Mouse (Mus musculus): ENCODE measurements around the gene Rfesd.

The Rfesd gene

GRCm38 (mm10) chr13:76017974-76018843, at the start of gene Rfesd:
Gene Rfesd, minus strand, starts transcription at chr13:76018719.
- DNase-seq (ENCODE audit: extremely low read depth, low read depth, low spot score): no peak

DNA sequence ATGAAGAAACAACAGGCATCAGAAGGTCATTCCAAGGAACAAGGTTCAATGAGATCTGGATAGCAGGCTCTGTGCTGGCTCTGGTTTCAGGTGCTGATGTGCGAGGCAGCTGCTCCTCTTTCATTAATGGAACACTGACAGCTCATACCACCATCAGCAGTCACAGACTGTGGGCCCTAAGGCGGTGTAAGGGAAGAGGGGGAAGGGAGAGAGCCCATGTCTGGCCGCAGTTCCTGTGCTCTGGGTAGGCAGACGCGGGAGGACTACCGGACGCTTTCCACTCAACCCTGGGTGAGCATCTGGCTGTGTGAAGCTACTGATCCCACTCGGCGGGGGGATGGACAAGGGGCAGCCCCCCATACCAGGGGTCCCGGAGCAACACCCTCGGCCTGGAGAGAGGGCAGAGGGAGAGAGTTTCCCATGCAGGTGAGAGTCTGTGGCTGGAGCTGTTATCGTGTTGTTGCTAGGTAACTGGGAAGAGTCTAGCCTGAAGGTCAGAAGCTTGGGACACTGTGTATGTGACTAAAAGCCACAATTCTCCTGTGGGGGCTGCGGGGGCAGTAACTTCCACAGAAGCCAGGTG, 45.9 kb upstream of the Rfesd start:
- no peak for DNase-seq (ENCODE audit: extremely low read depth, low read depth, low spot score)

GRCm38 (mm10) chr13:76063548-76063947, 45.0 kb upstream of the Rfesd start:
- no peak for DNase-seq (ENCODE audit: extremely low read depth, low read depth, low spot score)

DNA sequence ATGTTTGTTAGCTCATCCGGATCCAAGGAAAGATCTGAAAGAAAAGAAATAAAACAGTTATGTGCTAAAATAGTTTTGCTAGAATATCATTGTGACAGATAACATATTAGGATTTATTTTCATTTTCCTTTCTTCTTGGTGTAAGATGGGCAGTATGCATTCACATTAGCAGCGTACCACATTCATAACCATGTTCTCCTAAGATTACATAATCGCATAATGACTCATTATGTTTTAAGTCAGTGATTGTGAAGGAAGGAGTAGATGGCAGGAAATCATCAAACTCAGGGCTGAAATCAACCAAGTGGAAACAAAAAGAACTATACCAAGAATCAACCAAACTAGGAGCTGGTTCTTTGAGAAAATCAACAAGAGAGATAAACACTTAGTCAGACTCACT, 44.0 kb upstream of the Rfesd start:
- DNase-seq (ENCODE audit: extremely low read depth, low read depth, low spot score): no peak

- DNase-seq (ENCODE audit: extremely low read depth, low read depth, low spot score): no peak
Measured at GRCm38 (mm10) chr13:76062126-76062525, 43.6 kb upstream of the Rfesd start.

DNA sequence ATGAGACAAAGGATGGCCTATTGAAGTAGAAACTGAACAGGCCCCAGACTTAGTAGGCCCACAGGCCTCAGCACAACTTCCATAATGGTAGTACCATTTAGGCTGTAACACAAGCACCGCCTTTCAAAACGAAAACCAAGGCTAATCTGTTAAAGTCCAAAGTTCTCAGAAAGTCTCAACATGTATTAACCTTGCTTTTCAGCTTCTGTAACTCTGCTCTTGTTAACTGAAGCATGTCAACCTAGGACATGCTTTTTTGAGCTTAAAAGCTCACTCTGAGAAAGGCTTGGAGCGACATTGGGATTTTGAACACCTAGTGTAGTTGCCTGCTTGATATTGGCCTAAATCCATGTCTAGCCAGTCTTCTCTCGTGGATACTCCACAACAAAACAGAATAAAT, 41.1 kb upstream of the Rfesd start:
- DNase-seq (ENCODE audit: extremely low read depth, low read depth, low spot score): no peak

DNA sequence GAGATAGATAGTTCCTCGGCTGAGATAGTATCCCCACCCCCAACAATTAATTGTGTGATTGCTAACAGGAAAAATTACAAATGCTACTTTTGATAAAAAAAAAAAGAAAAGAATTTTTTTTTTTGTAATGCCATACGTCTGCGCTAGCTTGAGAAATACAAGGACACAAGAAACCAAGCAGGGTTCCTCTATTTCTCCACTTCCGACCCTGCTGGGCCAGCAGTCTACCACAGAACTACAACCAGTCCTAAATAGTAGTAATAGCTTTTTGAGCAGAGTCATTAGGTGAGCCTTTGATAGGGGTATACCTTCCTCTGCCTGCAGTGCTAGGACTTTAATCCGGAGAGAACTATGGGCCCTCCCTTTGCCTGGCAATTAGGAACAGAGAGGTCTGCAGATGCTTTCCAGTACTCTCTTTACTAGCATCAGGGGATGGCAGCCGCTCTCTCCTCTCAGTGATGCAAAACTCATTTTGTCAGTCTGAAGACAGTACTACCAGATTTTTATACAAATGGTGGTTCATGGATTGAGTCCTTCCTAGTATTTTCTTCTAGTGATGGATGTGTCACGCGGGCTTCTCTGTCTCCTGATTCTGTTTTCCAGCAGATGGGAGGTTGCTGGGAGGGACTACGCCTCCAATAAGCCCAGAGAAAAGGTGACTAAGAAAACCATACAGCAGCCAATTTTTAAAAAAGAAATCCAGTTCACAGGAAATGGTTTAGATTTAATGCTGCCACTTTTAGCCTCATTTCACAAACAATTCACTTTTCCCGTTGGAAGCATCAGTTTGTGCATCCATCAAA, 38.9 kb upstream of the Rfesd start:
- DNase-seq (ENCODE audit: extremely low read depth, low read depth, low spot score): no peak

DNA sequence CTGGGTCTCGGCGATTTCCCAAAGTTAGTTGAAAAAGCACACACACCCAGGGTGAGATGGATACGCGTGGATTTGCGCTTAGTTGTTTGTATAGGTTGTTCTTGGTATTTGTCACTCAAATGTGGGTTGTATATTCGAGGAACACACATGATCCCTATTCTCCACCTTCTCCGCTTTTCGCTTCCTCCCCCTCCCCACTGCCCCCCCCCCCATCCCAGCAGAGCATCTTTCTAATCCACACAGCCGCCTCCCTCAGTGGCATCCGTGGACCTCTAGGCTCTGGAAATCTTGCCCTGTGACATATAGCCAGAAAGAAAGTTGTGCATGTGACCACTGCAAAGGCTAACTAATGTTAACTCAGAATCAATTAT, 38.4 kb upstream of the Rfesd start, which contains the start of gene Gpr150:
Gpr150 (minus strand) TSS at position 101 of the 371 bp plus-strand sequence.
- no peak for DNase-seq (ENCODE audit: extremely low read depth, low read depth, low spot score)

GRCm38 (mm10) chr13:76056261-76056724, 37.8 kb upstream of the Rfesd start:
- DNase-seq (ENCODE audit: extremely low read depth, low read depth, low spot score): no peak

GRCm38 (mm10) chr13:76055391-76056232, 37.1 kb upstream of the Rfesd start:
- DNase-seq (ENCODE audit: extremely low read depth, low read depth, low spot score): no peak

GRCm38 (mm10) chr13:76044971-76045370, 26.5 kb upstream of the Rfesd start:
- DNase-seq (ENCODE audit: extremely low read depth, low read depth, low spot score): no peak

- DNase-seq (ENCODE audit: extremely low read depth, low read depth, low spot score): no peak
Measured at GRCm38 (mm10) chr13:76042455-76042854, 23.9 kb upstream of the Rfesd start.

DNA sequence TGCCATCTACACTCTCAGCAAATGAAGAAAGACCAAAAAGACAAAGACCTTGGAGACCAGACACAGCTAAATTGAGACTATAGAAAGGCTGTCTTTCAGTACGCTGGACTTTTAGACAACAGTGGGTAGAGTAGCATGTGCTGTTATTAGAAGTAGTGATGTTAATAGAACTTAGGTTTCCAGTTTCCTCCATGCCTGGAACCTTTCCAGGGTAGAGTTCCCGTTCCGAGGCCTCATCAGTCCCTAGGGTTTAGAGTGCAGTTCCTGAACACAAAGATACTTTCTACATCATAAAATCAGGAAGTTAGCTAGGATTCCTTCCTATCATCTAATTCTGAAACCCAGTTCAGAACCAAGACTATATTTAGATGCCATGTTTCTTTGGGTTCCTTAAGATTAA, 6.1 kb upstream of the Rfesd start:
- DNase-seq (ENCODE audit: extremely low read depth, low read depth, low spot score): no peak

DNA sequence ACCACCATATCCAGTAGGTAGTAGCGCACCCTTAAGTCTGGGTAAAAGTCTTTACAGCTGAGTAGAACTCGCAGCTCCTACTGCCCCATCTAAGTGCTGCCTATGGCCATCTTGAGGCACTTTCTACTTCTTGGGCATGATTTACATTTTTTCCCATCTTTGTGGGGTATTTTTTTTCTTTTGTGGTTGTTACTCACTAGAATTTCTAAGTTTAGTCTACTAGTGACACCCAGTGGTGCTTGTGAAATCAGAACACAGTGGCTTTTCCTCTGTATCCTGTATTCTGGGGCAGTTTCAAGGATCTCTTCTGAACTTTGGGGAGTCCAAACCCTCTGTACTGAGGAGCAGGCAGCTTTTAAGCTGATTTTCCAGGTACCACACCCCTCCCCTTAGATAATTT, 3.3 kb upstream of the Rfesd start:
- DNase-seq (ENCODE audit: extremely low read depth, low read depth, low spot score): no peak

DNA sequence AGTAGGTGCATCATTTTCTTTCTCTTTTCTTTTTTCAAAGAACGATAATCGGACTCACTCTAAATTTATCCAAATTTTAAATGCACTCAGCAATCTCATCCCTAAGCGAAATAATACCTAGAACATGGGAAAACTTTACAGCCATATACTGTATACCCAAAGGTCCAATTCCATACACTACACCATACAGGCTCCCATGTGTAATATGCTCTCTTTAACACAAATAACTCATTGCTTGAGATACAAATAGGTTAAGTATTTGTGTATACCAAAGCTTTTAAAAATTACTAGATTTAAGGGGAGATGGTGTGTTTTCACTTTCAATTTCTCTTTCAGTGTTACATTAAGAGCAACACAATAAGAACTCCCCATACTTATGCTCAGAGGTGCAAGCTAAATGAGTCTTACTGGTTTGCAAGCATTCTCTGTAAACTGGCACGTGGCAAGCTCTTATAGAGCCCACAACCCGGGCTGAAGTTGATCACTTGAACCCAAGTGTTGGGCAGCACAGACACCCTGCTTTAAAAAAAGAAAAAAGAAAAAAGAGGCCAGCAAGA, 403 bp upstream of the Rfesd start:
- no peak for DNase-seq (ENCODE audit: extremely low read depth, low read depth, low spot score)

DNA sequence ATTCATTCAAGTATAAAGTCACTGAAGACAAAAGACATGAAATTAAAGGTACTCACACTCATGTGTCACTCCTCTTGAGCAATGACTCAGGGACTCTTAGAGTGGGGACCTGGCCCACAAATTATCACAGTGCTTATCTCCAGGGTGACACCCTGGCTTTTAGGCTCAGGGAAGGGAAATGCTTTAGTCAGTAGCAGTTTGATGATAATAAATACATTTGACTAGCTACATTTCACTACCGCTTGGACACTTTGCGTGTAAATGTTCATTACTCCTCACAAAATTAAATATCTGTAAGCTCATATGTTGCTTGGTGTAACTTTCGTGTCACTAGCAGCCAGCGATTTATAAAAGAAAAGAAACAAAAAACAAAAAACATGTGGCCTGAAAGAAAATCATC, 1.1 kb downstream of the Rfesd start:
- DNase-seq (ENCODE audit: extremely low read depth, low read depth, low spot score): no peak

DNA sequence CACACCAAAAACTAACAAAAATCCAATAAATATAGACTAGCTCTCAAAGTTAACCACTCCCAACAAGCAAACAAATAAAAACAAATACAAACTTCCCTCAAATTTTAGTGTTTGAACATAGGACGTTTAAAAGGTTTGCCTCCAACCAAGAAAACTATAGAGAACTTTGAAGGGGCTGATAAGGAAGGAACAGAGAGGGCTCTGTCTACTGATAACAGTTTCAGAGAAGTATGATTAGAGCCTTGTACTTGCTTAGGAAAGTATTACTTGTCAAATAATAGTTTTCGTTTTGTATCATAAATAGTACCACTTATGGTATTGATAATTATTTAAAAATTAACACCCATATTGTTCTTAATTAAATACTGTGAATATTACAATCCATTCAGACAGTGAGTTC, 4.0 kb downstream of the Rfesd start:
- DNase-seq (ENCODE audit: extremely low read depth, low read depth, low spot score): no peak

DNA sequence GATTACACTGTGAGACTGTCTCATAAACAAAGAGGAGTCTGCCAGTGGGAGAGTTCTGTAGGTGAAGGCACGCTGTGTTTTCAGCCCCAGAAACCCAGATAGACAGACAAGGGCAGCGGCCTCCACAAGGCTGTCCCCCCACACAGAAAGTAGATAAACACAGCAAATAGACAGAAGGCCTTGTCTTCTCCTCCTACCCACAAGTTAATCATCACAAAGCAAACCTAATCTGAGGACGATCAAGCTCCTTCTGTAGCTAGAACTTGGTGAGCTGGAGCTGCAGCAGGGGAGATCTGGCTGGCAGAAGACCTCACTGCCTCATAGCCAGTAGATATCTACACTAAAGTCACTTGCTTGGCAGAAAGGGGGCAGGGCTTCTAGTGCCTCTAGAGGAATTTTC, 15.2 kb downstream of the Rfesd start:
- DNase-seq (ENCODE audit: extremely low read depth, low read depth, low spot score): no peak

DNA sequence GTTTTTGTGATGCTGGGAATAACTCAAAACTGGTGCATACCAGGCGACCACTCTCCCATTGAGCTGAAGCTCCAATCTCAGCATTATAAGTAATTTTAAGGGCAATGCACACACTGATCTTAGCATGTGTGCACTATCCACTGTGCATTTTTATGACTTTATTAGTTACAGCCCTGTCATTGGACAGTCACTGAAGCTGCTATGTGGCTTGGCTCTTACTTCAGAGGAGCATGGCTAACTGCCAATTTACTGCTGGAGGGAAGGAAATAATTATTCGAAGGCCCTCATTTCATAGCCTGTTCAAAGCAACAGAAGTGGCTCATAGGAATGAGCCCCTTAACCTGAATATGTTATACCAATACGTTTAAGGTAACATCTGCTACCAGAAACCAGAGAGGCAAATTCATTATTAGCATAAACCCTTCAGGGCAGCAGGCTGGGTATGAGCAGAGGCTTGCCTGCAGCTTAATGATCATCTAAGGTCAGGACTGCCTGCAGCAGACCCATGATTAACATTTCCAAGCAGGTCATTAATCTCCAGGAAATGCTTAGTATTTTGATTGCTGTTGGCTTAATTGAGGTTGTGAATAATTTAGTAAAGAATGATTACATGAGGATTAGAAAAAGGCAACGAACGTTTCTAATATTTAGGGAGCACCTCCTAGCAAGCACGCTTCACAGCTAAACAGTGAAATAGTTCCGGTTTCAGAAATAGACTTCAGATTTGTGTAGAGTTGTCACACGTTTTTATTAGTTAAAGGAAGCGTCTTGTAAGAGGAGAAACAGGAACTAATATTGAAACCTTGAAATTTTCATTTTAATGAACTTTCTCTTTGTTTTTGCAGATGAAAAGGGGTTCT, 26.1 kb downstream of the Rfesd start:
- peak; percentile 18 for DNase-seq (ENCODE audit: extremely low read depth, low read depth, low spot score)

- DNase-seq (ENCODE audit: extremely low read depth, low read depth, low spot score): no peak
Measured at GRCm38 (mm10) chr13:75988096-75988495, 30.4 kb downstream of the Rfesd start.
